Mouse (Mus musculus) stomach, embryonic 16.5 days (tissue): Measurements from ENCODE around the gene Msx2. TPM values are rescaled to one million over a fixed set of nuclear protein-coding genes. Genes with fewer than 3 reads are reported as not detected.

Experiments used
- ATAC-seq: fragments of 200-750 bp; cut with Nextera tagmentation; 2 replicates; pipeline ENCODE4 v1.8.0; 2017; ENCODE audit warnings: moderate number of reproducible peaks, moderate TSS enrichment; ENCODE audit not compliant: insufficient read depth, low FRiP score
- H3K27ac ChIP-seq: fragments of 300-500 bp; sonication (generic); 2 replicates; pipeline ENCODE4 v1.5.1; 2014; ENCODE audit warnings: low read length
- H3K27me3 ChIP-seq: fragments of 300-500 bp; sonication (generic); 2 replicates; pipeline ENCODE4 v1.6.1; 2014; ENCODE audit warnings: low read length, control low read depth, mixed read lengths; ENCODE audit not compliant: control insufficient read depth, insufficient read depth
- H3K36me3 ChIP-seq: fragments of 300-500 bp; sonication (generic); 2 replicates; pipeline ENCODE4 v1.6.1; 2014; ENCODE audit warnings: low read length; ENCODE audit not compliant: control insufficient read depth, insufficient read depth
- H3K4me1 ChIP-seq: fragments of 300-500 bp; sonication (generic); 2 replicates; pipeline ENCODE4 v1.6.1; 2014; ENCODE audit warnings: low read length, control low read depth, mixed read lengths; ENCODE audit not compliant: control insufficient read depth, insufficient read depth
- H3K4me2 ChIP-seq: fragments of 300-500 bp; sonication (generic); 2 replicates; pipeline ENCODE4 v1.6.1; 2014; ENCODE audit warnings: low read depth, low read length, mixed read lengths
- H3K4me3 ChIP-seq: fragments of 300-500 bp; sonication (generic); replicated peaks from 2 replicates; pipeline ENCODE4 v1.5.1; 2014; ENCODE audit warnings: mild to moderate bottlenecking, low read length
- H3K9ac ChIP-seq: fragments of 300-500 bp; sonication (generic); 2 replicates; pipeline ENCODE4 v1.6.1; 2014; ENCODE audit warnings: low read length
- H3K9me3 ChIP-seq: fragments of 300-500 bp; sonication (generic); replicated peaks from 2 replicates; pipeline ENCODE4 v1.6.1; 2016; ENCODE audit warnings: low read length, control low read depth; ENCODE audit not compliant: control insufficient read depth
- WGBS: fragments of 180-500 bp; shearing (Covaris S2); extraction: QIAGEN DNeasy Blood & Tissue Kit; methylation state at CpG from one replicate; pipeline ENCODE4 v1.1.7; 2014; 5-methylcytosine and 5-hydroxymethylcytosine counted together
- polyA plus RNA-seq: library from polyadenylated mRNA; unstranded; fragments of >200 nt; fragmentation: Nextera tagmentation; extraction: Ambion mirVana; gene quantifications from 2 replicates; pipeline ENCODE4 v1.2.1, GENCODE M21; 2015

The Msx2 gene
- polyA plus RNA-seq, 1 experiment from 2014 or later = 1.6 TPM

DNA sequence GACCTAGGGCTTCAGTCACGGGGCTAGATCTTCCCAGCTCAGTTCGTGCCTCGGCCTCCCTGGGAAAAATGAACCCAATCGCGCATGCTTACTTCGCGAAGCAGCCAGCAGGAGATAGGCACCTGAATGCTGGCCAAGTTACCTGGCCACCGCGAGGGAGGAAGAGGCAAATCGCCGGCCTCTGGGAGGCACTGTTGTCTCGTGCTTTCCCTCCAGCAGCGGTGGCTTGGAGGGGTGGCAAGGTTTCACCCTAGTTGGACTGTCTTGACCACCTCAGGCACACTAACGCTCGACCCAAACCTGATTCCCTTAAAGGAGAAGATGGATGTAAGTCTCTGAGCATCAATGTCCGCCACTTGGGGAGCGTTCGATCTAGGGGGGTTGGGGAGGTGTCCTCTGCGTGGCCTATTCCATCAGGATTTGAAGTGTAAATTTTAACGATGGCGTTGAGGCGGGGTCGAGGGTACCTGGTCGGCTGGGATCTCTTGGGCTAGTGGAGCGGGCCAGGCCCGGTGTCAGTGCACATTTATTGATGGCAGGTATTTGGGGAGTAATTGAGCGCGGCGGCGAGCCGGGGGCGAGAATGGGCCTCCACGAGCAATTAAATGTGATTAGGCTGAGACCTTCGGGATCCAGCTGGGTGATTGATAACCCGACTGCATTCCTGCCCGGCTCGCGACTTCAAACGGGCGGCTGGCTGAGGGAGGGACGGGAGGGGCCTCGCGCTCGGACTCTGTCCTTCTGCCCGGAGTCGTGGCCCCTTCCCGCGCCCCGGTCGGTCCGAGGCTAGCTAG is 10.8 kb downstream of the Msx2 start:
- H3K27me3 ChIP-seq = peaks cover 64% of the 10 kb centered on the region
- WGBS = under 1% methylated on average over 51 of the region's 51 CpGs
- peak overlapping the region; percentile 39 for H3K4me3 ChIP-seq
- H3K9me3 ChIP-seq = no peaks in the 10 kb centered on the region
- ATAC-seq = 0 out of 2 replicates have a peak, but pooled peaks have one; percentile 13
- H3K4me2 ChIP-seq = peak overlapping the region; percentile 57
- H3K4me1 ChIP-seq = peaks cover 8% of the 10 kb centered on the region; the same call in 1 of the 2 replicates
- no peaks in the 10 kb centered on the region for H3K36me3 ChIP-seq
- H3K27ac ChIP-seq = no peak overlapping the region
- H3K9ac ChIP-seq = peak overlapping the region; percentile 50

DNA sequence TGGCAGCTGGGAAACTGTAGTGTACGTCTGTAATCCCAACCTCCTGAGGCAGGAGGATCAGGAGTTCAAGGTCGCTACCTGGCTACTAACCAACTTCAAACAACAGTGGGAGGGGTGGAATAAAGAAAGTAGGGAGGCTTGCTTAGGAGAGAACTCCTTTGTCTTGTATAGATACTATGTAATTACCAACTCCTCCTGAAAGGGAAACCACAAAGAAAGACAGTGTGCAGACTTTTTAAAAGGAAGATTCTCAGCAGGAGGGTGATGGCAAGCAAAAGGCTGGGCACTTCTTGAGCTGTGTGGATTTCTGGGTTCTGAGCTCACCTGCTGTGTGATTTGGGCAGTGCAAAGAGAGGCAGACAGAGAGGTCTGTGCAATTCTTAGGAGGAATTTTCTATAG is 11.5 kb downstream of the Msx2 start:
- ATAC-seq = no peak
- H3K27me3 ChIP-seq = peaks cover 60% of the 10 kb centered on the region
- no peak overlapping the region for H3K27ac ChIP-seq
- no peak overlapping the region for H3K4me2 ChIP-seq
- no peaks in the 10 kb centered on the region for H3K9me3 ChIP-seq
- 41% methylated on average over 2 of the region's 2 CpGs for WGBS
- peaks cover 8% of the 10 kb centered on the region; the same call in 1 of the 2 replicates for H3K4me1 ChIP-seq
- H3K9ac ChIP-seq = no peak overlapping the region
- no peaks in the 10 kb centered on the region for H3K36me3 ChIP-seq
- no peak overlapping the region for H3K4me3 ChIP-seq

GRCm38 (mm10) chr13:53458766-53459165 is 14.1 kb downstream of the Msx2 start:
- no peak overlapping the region for H3K4me3 ChIP-seq
- no peaks in the 10 kb centered on the region for H3K36me3 ChIP-seq
- WGBS = 58% methylated on average over 4 of the region's 4 CpGs
- H3K4me1 ChIP-seq = peaks cover 8% of the 10 kb centered on the region; the same call in 1 of the 2 replicates
- no peak overlapping the region for H3K27ac ChIP-seq
- H3K27me3 ChIP-seq = peaks cover 45% of the 10 kb centered on the region
- no peak for ATAC-seq
- H3K9ac ChIP-seq = no peak overlapping the region
- H3K9me3 ChIP-seq = no peaks in the 10 kb centered on the region
- H3K4me2 ChIP-seq = no peak overlapping the region

- no peak overlapping the region for H3K9ac ChIP-seq
- no peaks in the 10 kb centered on the region for H3K9me3 ChIP-seq
- no peak overlapping the region for H3K4me3 ChIP-seq
- no peak for ATAC-seq
- WGBS = 10% methylated on average over 21 of the region's 21 CpGs
- no peak overlapping the region for H3K27ac ChIP-seq
- no peaks in the 10 kb centered on the region for H3K36me3 ChIP-seq
- no peaks in the 10 kb centered on the region for H3K4me1 ChIP-seq
- peaks cover 21% of the 10 kb centered on the region for H3K27me3 ChIP-seq
- peak overlapping the region; percentile 33; the same call in 1 of the 2 replicates for H3K4me2 ChIP-seq
These were observed 17.8 kb downstream of the Msx2 start for GRCm38 (mm10) chr13:53454794-53455672.

DNA sequence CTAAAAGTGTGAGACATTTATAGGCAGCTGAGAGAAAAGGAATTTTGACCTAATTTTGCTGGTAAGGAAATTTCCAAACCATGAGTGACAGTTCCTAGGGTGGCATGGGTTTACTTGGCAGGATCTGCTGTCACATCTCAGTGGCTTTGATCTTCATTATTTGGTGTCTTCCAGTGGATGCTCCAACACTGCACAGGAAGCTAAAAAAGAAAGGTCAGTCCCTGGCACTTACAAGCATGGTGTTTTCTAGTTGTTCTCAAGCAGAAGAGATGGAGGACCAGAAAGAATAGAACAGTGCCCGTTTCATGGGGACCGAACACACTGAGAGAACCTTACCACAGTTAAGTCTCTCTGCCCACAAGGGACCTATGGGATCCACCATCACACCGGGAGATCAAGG is 18.9 kb downstream of the Msx2 start:
- H3K27ac ChIP-seq = no peak overlapping the region
- H3K9ac ChIP-seq = no peak overlapping the region
- H3K9me3 ChIP-seq = no peaks in the 10 kb centered on the region
- no peak overlapping the region for H3K4me2 ChIP-seq
- H3K4me1 ChIP-seq = no peaks in the 10 kb centered on the region
- WGBS = 83% methylated on average over 3 of the region's 3 CpGs
- no peaks in the 10 kb centered on the region for H3K36me3 ChIP-seq
- no peak for ATAC-seq
- H3K27me3 ChIP-seq = peaks cover 16% of the 10 kb centered on the region
- H3K4me3 ChIP-seq = no peak overlapping the region

DNA sequence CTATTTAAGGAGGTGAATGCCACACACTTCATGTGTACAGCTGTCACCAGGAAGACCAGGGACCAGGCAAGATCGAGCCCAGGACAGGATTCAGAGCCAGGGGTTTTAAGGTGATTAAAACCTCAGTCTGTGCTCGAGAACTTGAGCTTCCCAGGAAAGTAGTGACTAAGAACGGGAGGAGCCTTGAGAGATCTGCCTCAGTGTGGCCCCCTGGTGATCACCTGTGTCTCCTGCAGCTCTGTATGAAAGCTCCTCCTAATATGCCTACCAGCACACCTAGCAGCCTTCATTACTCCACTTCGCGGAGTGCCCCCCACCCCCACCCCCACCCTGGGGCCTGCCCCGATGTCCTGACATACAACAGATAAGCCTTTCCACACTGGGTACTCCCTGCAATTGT is 25.3 kb downstream of the Msx2 start:
- H3K4me3 ChIP-seq = no peak overlapping the region
- H3K36me3 ChIP-seq = no peaks in the 10 kb centered on the region
- no peak for ATAC-seq
- no peak overlapping the region for H3K4me2 ChIP-seq
- WGBS = 17% methylated on average over 6 of the region's 6 CpGs
- no peak overlapping the region for H3K27ac ChIP-seq
- no peak overlapping the region for H3K9ac ChIP-seq
- H3K9me3 ChIP-seq = no peaks in the 10 kb centered on the region
- no peaks in the 10 kb centered on the region for H3K4me1 ChIP-seq
- no peaks in the 10 kb centered on the region for H3K27me3 ChIP-seq

GRCm38 (mm10) chr13:53443602-53444001 is 29.3 kb downstream of the Msx2 start:
- Histone ChIP-seq H3K27ac (no peak overlapping the region), H3K4me2 (no peak overlapping the region), H3K4me3 (no peak overlapping the region), H3K9ac (no peak overlapping the region), H3K9me3 (no peaks in the 10 kb centered on the region), H3K4me1 (no peaks in the 10 kb centered on the region), H3K36me3 (no peaks in the 10 kb centered on the region), H3K27me3 (no peaks in the 10 kb centered on the region)
- 0 out of 2 replicates have a peak, but pooled peaks have one; percentile 44 for ATAC-seq
- 17% methylated on average over 3 of the region's 3 CpGs for WGBS

GRCm38 (mm10) chr13:53442168-53442980 is 30.5 kb downstream of the Msx2 start:
- WGBS = 33% methylated on average over 25 of the region's 25 CpGs
- H3K4me2 ChIP-seq = peak overlapping the region; percentile 31; the same call in 1 of the 2 replicates
- no peaks in the 10 kb centered on the region for H3K27me3 ChIP-seq
- H3K4me3 ChIP-seq = no peak overlapping the region
- H3K27ac ChIP-seq = no peak overlapping the region
- H3K36me3 ChIP-seq = no peaks in the 10 kb centered on the region
- no peak overlapping the region for H3K9ac ChIP-seq
- no peak for ATAC-seq
- H3K9me3 ChIP-seq = no peaks in the 10 kb centered on the region
- no peaks in the 10 kb centered on the region for H3K4me1 ChIP-seq
